Comparison of ENCODE assay signal across 11 mouse cellular contexts in genomic region chr1:165018236-165018635, GRCm38 (mm10).
DNase-seq lines count a peak whose midpoint lies in the region; ATAC-seq and TF ChIP-seq lines count a peak whose summit lies in the region.
"Had no signal": no experiment of that assay in that cellular context is flagged by ENCODE, and none has a peak within 500 bp of the region (broad histone marks: within the 10 kb centered on the region; RNA-seq: fewer than 3 reads in every experiment).

No protein-coding gene starts in this region.

- no peak for TF ChIP-seq CTCF in hindbrain, postnatal 0 days (IDR thresholded peaks at IDR 0.05; ENCODE audit: low read depth)

- H3K4me1 ChIP-seq in heart, embryonic 15.5 days (replicated peaks): peaks cover 19% of the 10 kb centered on the region
- peaks cover 9% of the 10 kb centered on the region; the same call in 1 of the 2 replicates for H3K4me1 ChIP-seq in forebrain, embryonic 12.5 days
- peaks cover 8% of the 10 kb centered on the region for H3K4me1 ChIP-seq in hindbrain, postnatal 0 days (ENCODE audit: insufficient read depth, low read length)
- peaks cover 10% of the 10 kb centered on the region for H3K4me1 ChIP-seq in midbrain, embryonic 16.5 days (ENCODE audit: control insufficient read depth, insufficient read depth, low read length)

- ATAC-seq in heart, embryonic 15.5 days (replicated peaks; ENCODE audit: insufficient number of reproducible peaks, insufficient read depth, low FRiP score, low read depth): no peak
- ATAC-seq in forebrain, embryonic 12.5 days (ENCODE audit: low FRiP score): peak; percentile 34
- peak; percentile 3; the same call in 1 of the 2 replicates for ATAC-seq in hindbrain, postnatal 0 days
- ATAC-seq in midbrain, embryonic 16.5 days: peak; percentile 58

- no peaks in the 10 kb centered on the region for H3K36me3 ChIP-seq in heart, embryonic 15.5 days
- no peaks in the 10 kb centered on the region for H3K36me3 ChIP-seq in forebrain, embryonic 12.5 days (replicated peaks)
- no peaks in the 10 kb centered on the region for H3K36me3 ChIP-seq in hindbrain, postnatal 0 days (ENCODE audit: insufficient read depth, low read length)
- no peaks in the 10 kb centered on the region for H3K36me3 ChIP-seq in midbrain, embryonic 16.5 days (ENCODE audit: control insufficient read depth, insufficient read depth, low read length)

- DNase-seq in heart, postnatal 4 days: no peak
- no peak for DNase-seq in hindbrain, postnatal 0 days (ENCODE audit: low spot score)
- no peak for DNase-seq in adrenal gland, postnatal 25 days
- no peak for DNase-seq in spleen, adult 18-20 months
- no peak for DNase-seq in cerebellum, adult 11 months
- DNase-seq: B cell, adult 2 months had no signal

- H3K9ac ChIP-seq in heart, embryonic 15.5 days: no peak overlapping the region
- H3K9ac ChIP-seq in forebrain, embryonic 12.5 days: no peak overlapping the region
- H3K9ac ChIP-seq in hindbrain, postnatal 0 days (replicated peaks; ENCODE audit: low read length): no peak overlapping the region
- no peak overlapping the region for H3K9ac ChIP-seq in midbrain, embryonic 16.5 days (ENCODE audit: low read depth, low read length)
- H3K9ac ChIP-seq: liver, postnatal 0 days had no signal

- H3K9me3 ChIP-seq in heart, embryonic 15.5 days (replicated peaks): no peaks in the 10 kb centered on the region
- no peaks in the 10 kb centered on the region for H3K9me3 ChIP-seq in forebrain, embryonic 12.5 days
- no peaks in the 10 kb centered on the region for H3K9me3 ChIP-seq in hindbrain, postnatal 0 days (ENCODE audit: low read length)
- H3K9me3 ChIP-seq in midbrain, embryonic 16.5 days (replicated peaks; ENCODE audit: control insufficient read depth, low read length, poor library complexity, severe bottlenecking): no peaks in the 10 kb centered on the region
- H3K9me3 ChIP-seq: megakaryocyte, embryonic 14.5 days had no signal

- peak overlapping the region; percentile 54; the same call in 1 of the 2 replicates for H3K4me2 ChIP-seq in heart, embryonic 15.5 days
- H3K4me2 ChIP-seq in forebrain, embryonic 12.5 days: peak overlapping the region; percentile 50; the same call in 1 of the 2 replicates
- peak overlapping the region; percentile 54 for H3K4me2 ChIP-seq in hindbrain, postnatal 0 days (ENCODE audit: low read depth, low read length)
- H3K4me2 ChIP-seq in midbrain, embryonic 16.5 days (ENCODE audit: low read length): peak overlapping the region; percentile 51; the same call in 1 of the 2 replicates

- no peak overlapping the region for H3K4me3 ChIP-seq in heart, embryonic 15.5 days
- H3K4me3 ChIP-seq in forebrain, embryonic 12.5 days (replicated peaks): no peak overlapping the region
- no peak overlapping the region for H3K4me3 ChIP-seq in hindbrain, postnatal 0 days (ENCODE audit: low read length)
- H3K4me3 ChIP-seq in midbrain, embryonic 16.5 days (ENCODE audit: low read depth, low read length): 0 out of 2 replicates have a peak overlapping the region, but pooled peaks have one; percentile 38
- H3K4me3 ChIP-seq: megakaryocyte, embryonic 14.5 days had no signal

- WGBS in heart, embryonic 15.5 days: 90% methylated on average over 4 of the region's 4 CpGs
- 91% methylated on average over 4 of the region's 4 CpGs for WGBS in forebrain, embryonic 12.5 days
- WGBS in hindbrain, postnatal 0 days: 81% methylated on average over 4 of the region's 4 CpGs
- 74% methylated on average over 4 of the region's 4 CpGs for WGBS in midbrain, embryonic 16.5 days

- no peaks in the 10 kb centered on the region for H3K27me3 ChIP-seq in heart, embryonic 15.5 days
- H3K27me3 ChIP-seq in forebrain, embryonic 12.5 days: no peaks in the 10 kb centered on the region
- H3K27me3 ChIP-seq in hindbrain, postnatal 0 days (ENCODE audit: insufficient read depth, low read length): no peaks in the 10 kb centered on the region
- H3K27me3 ChIP-seq in midbrain, embryonic 16.5 days (ENCODE audit: control insufficient read depth, insufficient read depth, low read depth, low read length): no peaks in the 10 kb centered on the region

- no peak overlapping the region for H3K27ac ChIP-seq in heart, embryonic 15.5 days
- 0 out of 2 replicates have a peak overlapping the region, but pooled peaks have one; percentile 46 for H3K27ac ChIP-seq in forebrain, embryonic 12.5 days
- H3K27ac ChIP-seq in hindbrain, postnatal 0 days: 0 out of 2 replicates have a peak overlapping the region, but pooled peaks have one; percentile 32
- H3K27ac ChIP-seq in midbrain, embryonic 16.5 days (ENCODE audit: low read length): peak overlapping the region; percentile 69
